Mouse (Mus musculus): ENCODE measurements around the gene 4930407I10Rik. TPM values are rescaled to one million over a fixed set of nuclear protein-coding genes. Genes with fewer than 3 reads are reported as not detected.

Gene 4930407I10Rik
- polyA plus RNA-seq, 1 experiment from 2014 or later: not detected

DNA sequence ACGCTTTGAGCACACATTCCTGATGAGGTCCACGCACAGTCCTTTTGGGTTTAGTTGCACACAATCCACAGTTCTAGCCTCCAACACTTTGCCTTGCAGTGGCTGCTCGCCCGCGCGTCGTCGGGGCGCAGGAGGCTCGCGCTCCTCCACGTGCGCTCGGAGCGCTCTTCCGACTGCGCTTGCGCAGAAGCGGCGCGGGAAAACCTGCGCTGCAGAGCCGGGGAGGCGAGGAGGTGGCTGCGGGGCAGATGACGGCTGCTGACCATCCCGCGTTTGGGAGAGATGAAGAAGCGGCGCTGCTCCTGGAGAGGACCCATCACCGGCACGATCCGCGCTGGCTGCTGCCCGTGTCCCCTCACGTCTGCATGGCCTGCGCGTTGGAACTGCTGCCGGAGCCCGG, 10.9 kb downstream of the 4930407I10Rik start, which contains the start of gene Mei1:
Mei1 (plus strand) TSS at position 99 of the 400 bp plus-strand sequence.
- Histone ChIP-seq H3K9me3 (no peaks in the 10 kb centered on the region), H3K4me1 (replicated peaks) (peaks cover 6% of the 10 kb centered on the region; the same call in 1 of the 2 replicates), H3K4me3 (peak within 1 kb of the TSS; percentile 27), H3K9ac (peak within 1 kb of the TSS; percentile 24; the same call in 1 of the 2 replicates), H3K27ac (no peak within 1 kb of the TSS), H3K4me2 (peak within 1 kb of the TSS; percentile 47), H3K27me3 (peaks cover 60% of the 10 kb centered on the region), H3K36me3 (no peaks in the 10 kb centered on the region)
- no peak for ATAC-seq (ENCODE audit: low FRiP score)
- 21% methylated on average over 40 of the region's 40 CpGs for WGBS

DNA sequence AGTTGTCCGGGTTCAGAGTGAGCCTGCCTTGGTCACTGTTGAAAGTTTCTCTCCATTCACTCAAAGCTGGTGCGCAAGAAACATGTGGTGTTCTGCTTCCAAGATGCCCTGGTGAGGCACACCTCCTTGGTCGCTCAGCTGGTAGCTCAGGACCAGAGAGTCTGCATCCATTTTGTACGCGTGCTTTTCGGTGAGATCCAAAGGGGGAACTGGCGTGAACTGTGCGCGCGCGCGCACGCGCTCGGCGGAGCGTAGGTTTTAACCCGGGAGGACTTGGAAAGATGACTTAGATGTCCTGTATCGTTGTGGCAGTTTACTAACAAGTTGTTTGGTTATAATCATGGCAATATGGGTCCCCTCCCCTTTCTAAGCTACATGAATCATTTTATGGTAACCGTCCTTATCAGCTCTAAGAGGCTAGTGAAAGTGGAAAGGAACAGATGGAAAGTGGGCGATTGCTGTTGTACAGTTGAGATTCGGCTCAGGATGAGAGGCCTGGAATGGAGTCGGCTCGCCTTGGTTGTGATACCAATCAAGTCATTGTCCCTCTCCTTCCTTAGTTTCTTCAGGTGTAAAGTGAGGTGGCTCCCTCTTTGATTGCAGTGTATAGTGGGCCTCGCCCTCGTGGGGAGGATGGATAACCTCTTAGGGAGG, 13.0 kb downstream of the 4930407I10Rik start:
- H3K4me2 ChIP-seq: no peak overlapping the region
- 91% methylated on average over 26 of the region's 26 CpGs for WGBS
- no peak overlapping the region for H3K27ac ChIP-seq
- H3K27me3 ChIP-seq: peaks cover 50% of the 10 kb centered on the region
- ATAC-seq (ENCODE audit: low FRiP score): no peak
- no peak overlapping the region for H3K9ac ChIP-seq
- H3K9me3 ChIP-seq: no peaks in the 10 kb centered on the region
- peaks cover 6% of the 10 kb centered on the region; the same call in 1 of the 2 replicates for H3K4me1 ChIP-seq (replicated peaks)
- H3K4me3 ChIP-seq: no peak overlapping the region
- H3K36me3 ChIP-seq: no peaks in the 10 kb centered on the region

DNA sequence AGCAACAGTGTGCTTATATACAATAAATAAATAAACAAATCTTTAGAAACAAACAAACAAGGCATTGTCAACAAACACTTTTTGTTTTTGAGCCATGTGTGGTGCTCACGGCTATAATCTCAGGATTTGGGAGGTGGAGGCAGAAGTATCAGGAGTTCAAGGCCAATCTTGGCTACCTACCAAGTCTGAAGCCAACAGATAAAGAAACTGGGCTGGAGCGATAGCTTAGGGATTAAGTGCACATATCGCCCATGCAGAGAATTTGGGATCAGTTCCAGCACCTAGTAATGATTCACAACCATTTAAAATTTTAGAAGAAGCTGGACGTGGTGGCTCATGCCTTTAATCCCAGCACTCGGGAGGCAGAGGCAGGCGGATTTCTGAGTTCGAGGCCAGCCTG, 14.5 kb downstream of the 4930407I10Rik start:
- 93% methylated on average over 7 of the region's 7 CpGs for WGBS

DNA sequence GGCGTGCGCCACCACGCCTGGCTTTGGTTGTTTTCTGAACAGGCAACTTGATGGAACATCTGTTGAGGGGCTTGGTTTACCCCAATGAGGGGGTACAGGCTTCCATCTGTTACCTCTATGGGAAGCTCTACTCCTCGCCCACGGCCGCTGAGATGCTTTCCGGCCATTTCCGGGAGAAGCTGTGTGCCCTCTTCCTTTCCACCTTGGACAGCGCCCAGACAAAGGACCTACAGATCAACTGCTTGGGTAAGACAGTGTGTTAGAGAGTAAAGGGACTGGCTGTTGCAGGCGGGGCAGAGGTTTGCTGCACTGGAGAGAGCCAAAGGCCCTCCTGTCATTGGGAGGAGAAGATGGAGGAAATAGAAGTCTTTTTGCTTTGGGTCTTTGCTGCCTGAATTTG, 20.9 kb downstream of the 4930407I10Rik start:
- no peak overlapping the region for H3K4me3 ChIP-seq

More for the DNA sequence above, 14.5 kb downstream of the 4930407I10Rik start:
- Histone ChIP-seq H3K4me3 (no peak overlapping the region), H3K4me2 (no peak overlapping the region), H3K27ac (no peak overlapping the region), H3K27me3 (peaks cover 40% of the 10 kb centered on the region), H3K4me1 (replicated peaks) (peaks cover 6% of the 10 kb centered on the region; the same call in 1 of the 2 replicates), H3K9ac (no peak overlapping the region), H3K36me3 (no peaks in the 10 kb centered on the region), H3K9me3 (no peaks in the 10 kb centered on the region)
- no peak for ATAC-seq (ENCODE audit: low FRiP score)

DNA sequence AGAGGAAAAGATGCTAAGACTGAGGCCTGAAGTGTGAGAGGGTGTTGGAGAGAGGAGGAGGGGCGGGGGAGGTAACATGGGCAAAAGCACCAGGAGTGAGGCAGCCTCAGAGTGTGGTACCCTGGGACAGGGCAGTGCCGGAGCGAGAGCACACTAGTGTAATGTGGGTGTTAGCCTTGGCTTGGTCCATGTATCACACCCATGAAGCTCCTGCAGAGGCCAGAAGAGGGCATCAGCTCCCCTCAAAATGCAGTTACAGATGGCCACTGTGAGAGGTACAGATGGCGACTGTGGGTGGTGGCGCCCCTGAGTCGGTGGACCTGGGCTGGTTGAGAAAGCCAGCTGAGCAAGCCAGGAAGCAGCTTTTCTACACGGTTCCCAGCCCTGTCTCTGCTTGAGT, 22.2 kb downstream of the 4930407I10Rik start:
- 37% methylated on average over 7 of the region's 7 CpGs for WGBS
- H3K27ac ChIP-seq: no peak overlapping the region
- H3K4me1 ChIP-seq (replicated peaks): no peaks in the 10 kb centered on the region
- no peaks in the 10 kb centered on the region for H3K9me3 ChIP-seq
- ATAC-seq (ENCODE audit: low FRiP score): no peak
- no peak overlapping the region for H3K4me2 ChIP-seq
- no peak overlapping the region for H3K4me3 ChIP-seq
- H3K36me3 ChIP-seq: no peaks in the 10 kb centered on the region
- no peak overlapping the region for H3K9ac ChIP-seq
- H3K27me3 ChIP-seq: peaks cover 3% of the 10 kb centered on the region; the same call in 1 of the 2 replicates

More for the DNA sequence above, 20.9 kb downstream of the 4930407I10Rik start:
- H3K27me3 ChIP-seq: no peaks in the 10 kb centered on the region
- no peaks in the 10 kb centered on the region for H3K4me1 ChIP-seq (replicated peaks)
- ATAC-seq (ENCODE audit: low FRiP score): no peak
- no peaks in the 10 kb centered on the region for H3K9me3 ChIP-seq
- no peak overlapping the region for H3K9ac ChIP-seq
- no peak overlapping the region for H3K4me2 ChIP-seq
- whole genome bisulfite sequencing: 70% methylated on average over 10 of the region's 10 CpGs
- H3K27ac ChIP-seq: no peak overlapping the region
- H3K36me3 ChIP-seq: no peaks in the 10 kb centered on the region

DNA sequence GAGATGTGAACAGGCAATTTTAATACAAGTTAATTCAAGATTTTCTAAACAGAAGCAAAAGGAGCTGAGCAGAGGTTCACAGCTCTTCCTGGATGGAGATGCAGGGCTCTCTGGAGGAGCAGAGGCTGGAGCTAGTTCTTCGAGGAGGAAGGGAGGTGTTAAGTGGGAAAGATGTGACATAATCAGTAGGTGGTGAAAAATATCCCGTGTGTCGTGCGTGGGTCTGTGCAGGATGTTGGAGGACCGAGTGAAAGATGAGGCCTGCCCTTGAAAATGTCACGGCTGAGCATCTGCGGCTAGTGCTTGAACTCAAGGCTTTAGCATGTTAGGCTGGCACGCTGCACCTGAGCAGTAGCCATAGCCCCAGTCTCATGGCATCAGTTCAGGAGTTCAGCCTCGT, 26.7 kb downstream of the 4930407I10Rik start:
- Histone ChIP-seq H3K4me1 (replicated peaks) (0 out of 2 replicates have a peak, but pooled peaks cover 2% of the 10 kb centered on the region), H3K27ac (no peak overlapping the region), H3K9me3 (no peaks in the 10 kb centered on the region), H3K27me3 (peaks cover 7% of the 10 kb centered on the region; the same call in 1 of the 2 replicates), H3K36me3 (no peaks in the 10 kb centered on the region), H3K9ac (no peak overlapping the region), H3K4me2 (no peak overlapping the region), H3K4me3 (no peak overlapping the region)
- ATAC-seq (ENCODE audit: low FRiP score): no peak
- WGBS: 84% methylated on average over 9 of the region's 9 CpGs

DNA sequence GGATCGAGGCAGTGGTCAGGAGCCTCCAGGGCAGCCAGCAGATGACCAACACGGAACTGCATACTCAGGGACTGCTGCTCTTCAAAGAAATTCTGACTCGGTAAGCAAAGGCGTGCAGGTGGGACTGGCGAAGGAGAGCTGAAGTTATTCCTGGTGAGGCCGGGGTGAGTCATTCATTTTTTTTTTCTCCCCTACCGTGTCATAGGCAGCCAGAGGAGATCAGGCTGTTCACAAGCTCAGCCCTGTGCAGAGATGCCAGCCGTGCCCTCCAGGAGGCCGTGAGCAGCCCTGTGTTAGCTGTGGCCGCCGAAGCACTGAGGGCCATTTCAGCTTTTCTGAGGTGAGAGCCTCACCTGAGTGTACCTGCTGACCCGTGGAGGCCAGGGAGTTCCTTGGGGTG, 27.2 kb downstream of the 4930407I10Rik start:
- WGBS: 81% methylated on average over 12 of the region's 12 CpGs
- Histone ChIP-seq H3K36me3 (no peaks in the 10 kb centered on the region), H3K27me3 (peaks cover 7% of the 10 kb centered on the region; the same call in 1 of the 2 replicates), H3K27ac (no peak overlapping the region), H3K9ac (no peak overlapping the region), H3K4me1 (replicated peaks) (0 out of 2 replicates have a peak, but pooled peaks cover 2% of the 10 kb centered on the region), H3K9me3 (no peaks in the 10 kb centered on the region), H3K4me2 (no peak overlapping the region), H3K4me3 (no peak overlapping the region)
- no peak for ATAC-seq (ENCODE audit: low FRiP score)

DNA sequence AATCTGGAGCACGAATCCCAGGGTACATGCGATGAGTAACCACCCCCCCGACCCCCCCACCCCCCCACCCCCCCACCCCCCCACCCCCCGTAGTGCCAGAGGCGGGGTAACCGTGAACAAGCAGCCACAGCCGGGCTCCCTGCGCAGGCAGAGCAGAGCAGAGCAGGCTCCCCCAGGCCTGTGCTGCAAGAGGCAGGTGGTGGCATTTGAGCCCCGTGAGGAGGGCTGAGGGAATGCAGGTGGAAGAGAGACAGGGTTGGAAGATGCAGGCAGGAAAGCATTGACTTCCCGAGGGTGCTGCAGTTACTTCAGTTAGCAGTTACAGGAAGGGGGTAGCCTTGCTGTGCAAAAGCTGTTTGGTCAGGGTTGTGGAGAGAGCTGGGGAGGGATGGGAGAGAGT, 28.3 kb downstream of the 4930407I10Rik start:
- peaks cover 7% of the 10 kb centered on the region; the same call in 1 of the 2 replicates for H3K27me3 ChIP-seq
- H3K4me1 ChIP-seq (replicated peaks): 0 out of 2 replicates have a peak, but pooled peaks cover 2% of the 10 kb centered on the region
- no peak overlapping the region for H3K27ac ChIP-seq
- H3K4me2 ChIP-seq: no peak overlapping the region
- no peak overlapping the region for H3K9ac ChIP-seq
- no peak for ATAC-seq (ENCODE audit: low FRiP score)
- H3K9me3 ChIP-seq: no peaks in the 10 kb centered on the region
- H3K4me3 ChIP-seq: no peak overlapping the region
- whole genome bisulfite sequencing: 9% methylated on average over 10 of the region's 10 CpGs
- no peaks in the 10 kb centered on the region for H3K36me3 ChIP-seq

DNA sequence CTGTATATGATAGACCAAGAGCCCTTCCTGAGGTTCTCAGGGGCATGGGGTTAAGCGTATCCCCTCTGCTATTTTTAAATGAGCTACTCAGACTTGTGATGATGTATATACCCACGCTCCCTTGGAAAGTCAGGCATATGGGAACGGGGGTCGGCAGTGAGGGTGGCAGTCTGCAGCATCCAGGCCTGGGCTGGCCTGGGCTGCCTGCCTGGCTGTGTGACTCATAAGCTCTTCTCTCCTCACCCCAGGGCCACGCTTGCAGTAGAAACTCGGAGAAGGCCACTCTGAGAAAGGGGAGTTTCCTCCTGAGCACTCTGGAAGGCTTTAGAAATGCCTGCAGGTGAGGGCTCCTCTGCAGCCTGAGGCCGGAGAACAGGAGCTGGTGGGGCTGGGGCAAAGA, 32.1 kb downstream of the 4930407I10Rik start:
- Histone ChIP-seq H3K4me3 (no peak overlapping the region), H3K4me1 (replicated peaks) (0 out of 2 replicates have a peak, but pooled peaks cover 2% of the 10 kb centered on the region), H3K4me2 (no peak overlapping the region), H3K9ac (no peak overlapping the region), H3K27me3 (peaks cover 4% of the 10 kb centered on the region; the same call in 1 of the 2 replicates), H3K9me3 (no peaks in the 10 kb centered on the region), H3K27ac (no peak overlapping the region), H3K36me3 (no peaks in the 10 kb centered on the region)
- ATAC-seq (ENCODE audit: low FRiP score): no peak
- WGBS: 84% methylated on average over 7 of the region's 7 CpGs

DNA sequence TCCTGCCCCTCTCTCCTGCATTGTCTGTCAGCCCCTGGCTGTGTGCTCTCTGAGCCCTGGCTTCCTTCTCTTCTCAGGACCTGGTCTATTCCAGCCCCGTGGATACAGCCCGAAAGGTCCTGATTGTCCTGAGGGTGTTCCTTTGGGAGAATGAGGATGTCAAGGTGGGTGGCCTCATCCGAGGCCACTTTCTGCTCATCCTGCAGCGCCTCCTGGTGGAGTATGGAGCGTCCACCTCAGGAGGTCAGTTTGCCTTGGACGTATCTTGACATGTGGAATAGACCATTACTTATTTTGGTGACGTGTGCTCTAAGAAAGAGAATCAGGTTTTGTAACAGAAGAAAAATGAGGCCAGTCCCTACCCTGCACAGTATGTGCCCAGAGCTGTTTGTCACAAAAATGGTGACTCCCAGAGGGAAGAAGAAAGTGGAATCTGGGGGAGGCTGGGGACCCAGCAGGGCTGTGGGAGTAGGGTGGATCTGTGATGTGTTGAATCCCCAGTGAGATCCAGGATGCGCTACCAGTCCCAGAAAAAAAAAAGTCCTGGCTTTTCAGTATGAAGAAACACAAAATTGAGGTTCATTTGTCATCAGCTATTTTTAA, 48.1 kb downstream of the 4930407I10Rik start:
- no peak overlapping the region for H3K9ac ChIP-seq
- H3K4me2 ChIP-seq: no peak overlapping the region
- H3K36me3 ChIP-seq: no peaks in the 10 kb centered on the region
- no peak overlapping the region for H3K27ac ChIP-seq
- WGBS: 18% methylated on average over 8 of the region's 8 CpGs
- H3K4me3 ChIP-seq: no peak overlapping the region
- 0 out of 2 replicates have a peak, but pooled peaks cover 3% of the 10 kb centered on the region for H3K27me3 ChIP-seq
- ATAC-seq (ENCODE audit: low FRiP score): no peak
- H3K9me3 ChIP-seq: no peaks in the 10 kb centered on the region
- no peaks in the 10 kb centered on the region for H3K4me1 ChIP-seq (replicated peaks)

Data from hindbrain, embryonic 13.5 days (tissue).